Mouse (Mus musculus) cerebellum, adult (tissue): Measurements from ENCODE around the gene Mrpl43.

ENCODE experiments used
- ATAC-seq: cut with Nextera tagmentation; 2 replicates; pipeline ENCODE4 v1.9.2; 2017; ENCODE audit warnings: mild to moderate bottlenecking, moderate library complexity, mixed read lengths; ENCODE audit not compliant: insufficient number of reproducible peaks, low FRiP score, low TSS enrichment

The Mrpl43 gene

DNA sequence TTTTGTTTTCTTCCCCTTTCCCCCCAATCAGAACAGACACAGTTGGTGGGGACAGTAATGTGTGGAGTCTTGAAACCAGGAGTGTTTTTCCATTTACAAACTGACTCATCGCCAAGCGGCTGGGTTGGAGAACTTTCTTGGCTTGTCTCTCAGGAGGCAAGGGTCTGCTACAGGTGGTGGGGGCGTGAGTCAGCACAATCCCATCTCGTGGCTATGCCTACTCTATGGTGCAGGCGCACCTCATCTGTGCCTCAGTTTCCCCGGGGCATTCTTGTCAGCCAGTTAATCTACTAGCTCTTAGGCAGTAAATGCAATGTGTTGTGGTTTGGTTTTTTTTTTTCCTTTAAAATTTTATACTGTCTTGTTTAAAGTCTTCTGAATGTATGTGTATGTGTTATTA lies 22.9 kb downstream of the Mrpl43 start:
- ATAC-seq: no peak

DNA sequence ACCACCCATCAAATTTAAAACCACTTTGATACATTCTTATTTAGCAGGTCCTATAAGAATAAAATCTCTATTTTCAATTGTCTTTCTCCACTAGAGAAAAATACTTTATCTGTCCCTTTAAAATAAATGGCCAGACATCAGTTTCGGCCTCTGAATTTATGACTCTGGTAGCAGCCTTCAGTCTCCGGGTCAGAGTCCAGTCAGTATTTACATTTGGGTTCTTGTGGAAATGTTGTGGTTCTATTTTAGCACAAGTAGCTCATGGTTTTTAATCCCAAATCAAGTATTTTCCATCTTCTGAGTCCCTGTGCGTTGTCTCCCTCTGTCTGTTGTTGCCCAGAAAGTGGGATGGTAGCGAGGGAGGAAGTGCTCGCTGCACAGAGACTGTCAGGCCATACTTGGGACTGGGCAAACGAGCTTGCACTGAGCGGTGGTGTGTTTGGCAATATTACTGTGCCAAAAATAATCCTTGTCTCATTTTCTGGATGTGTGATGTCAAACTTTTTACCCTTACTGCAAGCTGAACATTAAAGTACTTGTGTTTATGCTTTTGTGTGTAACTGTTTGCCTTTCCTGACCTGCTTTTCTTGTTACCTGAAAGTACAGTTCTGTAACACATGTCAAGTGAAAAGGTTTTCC lies 23.6 kb downstream of the Mrpl43 start:
- no peak for ATAC-seq

DNA sequence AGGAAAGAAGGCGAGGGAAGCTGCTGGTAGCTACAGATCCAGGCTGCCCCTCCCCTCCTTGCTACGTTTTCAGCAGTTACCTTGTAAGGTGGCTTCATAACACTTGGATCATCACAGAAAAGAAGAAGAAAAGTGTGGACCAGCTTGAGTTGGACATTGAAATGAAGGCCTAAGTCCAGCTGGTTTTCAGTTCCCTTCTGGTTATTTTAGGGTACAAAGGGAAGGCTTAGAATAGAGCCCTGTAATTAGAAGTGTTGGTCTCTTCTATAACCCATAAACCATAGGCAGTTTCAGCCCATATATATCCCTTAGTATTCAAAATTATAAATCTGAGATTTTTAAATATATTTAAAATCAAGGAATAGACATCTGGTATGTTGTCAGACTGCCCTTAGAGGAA lies 25.5 kb downstream of the Mrpl43 start:
- ATAC-seq: no peak

DNA sequence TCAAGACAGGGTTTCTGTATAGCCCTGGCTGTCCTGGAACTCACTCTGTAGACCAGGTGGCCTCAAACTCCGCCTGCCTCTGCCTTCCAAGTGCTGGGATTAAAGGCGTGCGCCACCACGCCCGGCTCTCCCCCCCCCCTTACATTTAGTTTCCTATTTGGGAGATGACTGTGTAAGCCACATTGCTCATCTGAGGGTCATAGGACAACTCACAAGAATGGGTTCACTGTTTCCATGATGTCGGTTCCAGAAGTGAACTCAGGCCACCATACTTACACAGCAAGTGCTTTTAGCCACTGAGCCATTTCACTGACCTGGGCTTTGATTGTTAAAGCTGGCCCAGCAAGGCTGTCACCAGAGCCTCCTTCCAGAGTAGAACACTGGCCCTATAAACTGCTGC lies 29.1 kb downstream of the Mrpl43 start:
- ATAC-seq: no peak

DNA sequence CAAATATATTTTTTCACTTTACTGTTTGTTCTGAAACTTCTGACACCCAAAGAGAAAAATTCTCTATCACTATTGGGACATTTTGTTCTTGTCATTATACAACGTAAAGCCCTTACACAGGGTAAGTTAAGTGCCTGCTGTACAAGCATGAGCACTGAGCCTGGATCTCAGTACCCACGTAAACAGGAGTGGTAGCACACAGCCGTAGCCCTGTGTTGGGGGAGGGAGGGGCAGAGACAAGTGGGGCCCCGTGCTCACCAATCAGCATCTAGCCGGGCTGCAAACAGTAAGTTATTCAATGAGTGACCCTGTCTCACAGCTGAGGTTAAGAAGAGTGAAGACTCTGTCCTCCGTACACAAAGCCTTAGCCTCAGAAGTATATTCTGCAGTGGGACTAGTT lies 29.6 kb downstream of the Mrpl43 start:
- ATAC-seq: no peak

DNA sequence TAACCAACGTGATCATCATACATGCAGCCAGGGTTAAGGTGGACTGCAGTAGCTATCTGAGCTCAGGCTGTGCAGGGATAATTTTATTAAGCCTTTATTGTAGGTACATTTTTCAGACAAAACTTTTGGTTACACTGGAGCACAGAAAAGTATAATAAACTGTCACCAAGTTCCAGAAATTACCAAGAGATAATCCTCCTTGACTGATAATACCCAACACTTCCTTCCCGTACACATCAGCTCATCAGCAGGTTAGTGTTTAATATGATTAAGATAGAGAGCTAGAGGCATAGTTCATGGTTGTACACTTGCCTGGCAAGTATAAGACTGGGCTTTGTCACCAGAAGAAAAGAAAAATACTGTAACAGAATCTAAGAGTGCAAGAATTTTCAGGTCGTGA lies 37.9 kb downstream of the Mrpl43 start:
- no peak for ATAC-seq

DNA sequence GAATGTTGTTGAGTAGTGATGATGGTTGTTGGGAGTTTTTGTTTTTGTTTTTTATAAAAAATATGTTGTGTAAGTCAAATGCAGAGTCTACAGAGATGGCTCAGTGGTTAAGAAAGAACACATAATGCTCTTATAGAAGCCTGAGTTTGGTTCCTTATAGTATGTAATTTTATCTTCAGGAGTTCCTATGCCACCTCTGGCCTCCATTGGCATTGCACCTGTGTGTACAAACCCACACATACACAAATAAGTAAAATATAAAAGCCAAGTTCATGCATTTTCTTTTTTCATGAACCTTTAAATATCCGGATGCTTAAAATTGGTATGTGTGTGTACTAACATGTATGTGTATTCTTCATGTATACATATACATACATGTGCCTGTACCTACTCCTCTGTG lies 40.3 kb downstream of the Mrpl43 start:
- ATAC-seq: no peak

DNA sequence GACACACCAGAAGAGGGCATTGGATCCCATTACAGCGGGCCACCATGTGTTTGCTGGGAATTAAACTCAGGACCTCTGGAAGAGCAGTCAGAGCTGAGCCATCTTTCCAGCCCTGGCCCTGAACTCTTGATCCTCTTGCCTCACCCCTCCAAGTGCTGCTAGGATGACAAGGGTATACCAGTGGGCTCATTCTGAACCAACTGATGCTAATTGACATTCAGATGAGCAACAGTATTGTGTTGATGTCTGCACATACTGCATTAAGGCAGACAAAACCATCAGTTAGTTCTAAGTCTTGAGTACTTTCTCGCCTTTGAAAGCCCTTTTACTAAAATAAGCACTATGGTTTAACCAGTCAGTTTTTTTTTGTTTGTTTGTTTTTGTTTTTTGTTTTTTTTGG lies 46.6 kb downstream of the Mrpl43 start:
- ATAC-seq: no peak
